Mouse (Mus musculus) bone marrow macrophage, adult 2 months (primary cell): Measurements from ENCODE around the gene Phlda1. TPM values are rescaled to one million over a fixed set of nuclear protein-coding genes. Genes with fewer than 3 reads are reported as not detected.
"Not testable (repeated sequence)": the region's sequence is repeated elsewhere in the genome, so short reads cannot be mapped to it uniquely, and the experiment has no call there.

Experiments
- H3K27ac ChIP-seq: 2 replicates; pipeline ENCODE4 v1.5.1; 2012; ENCODE audit warnings: low read depth, low read length; ENCODE audit not compliant: insufficient read depth
- H3K4me1 ChIP-seq: 2 replicates; pipeline ENCODE4 v1.6.1; 2012; ENCODE audit warnings: low read length; ENCODE audit not compliant: control insufficient read depth, insufficient read depth
- H3K4me3 ChIP-seq: 2 replicates; pipeline ENCODE4 v1.5.1; 2012; ENCODE audit warnings: mild to moderate bottlenecking, low read length, moderate library complexity; ENCODE audit not compliant: insufficient read depth
- CTCF ChIP-seq: IDR thresholded peaks from 2 replicates; pipeline ENCODE4 v1.5.1; 2012; ENCODE audit warnings: low read depth, mild to moderate bottlenecking, low read length, moderate library complexity
- POLR2A ChIP-seq: IDR thresholded peaks from 2 replicates; pipeline ENCODE4 v1.6.1; 2012; ENCODE audit warnings: mild to moderate bottlenecking, low read depth, low read length, borderline replicate concordance
- polyA plus RNA-seq: library from polyadenylated mRNA; stranded (reverse); fragments of >200 nt; gene quantifications from 2 replicates; pipeline ENCODE4 v1.2.4, GENCODE M21; 2012; ENCODE audit not compliant: missing spikeins, insufficient read depth, insufficient read length

The Phlda1 gene
- polyA plus RNA-seq, 1 experiment: 0.47 TPM

GRCm38 (mm10) chr10:111473511-111474371 is 32.3 kb upstream of the Phlda1 start:
- no peak for TF ChIP-seq CTCF
- no peak for TF ChIP-seq POLR2A
- peaks cover 23% of the 10 kb centered on the region for H3K4me1 ChIP-seq
- H3K4me3 ChIP-seq: peak overlapping the region; percentile 96
- H3K27ac ChIP-seq: peak overlapping the region; percentile 66

- Histone ChIP-seq H3K4me3 (no peak overlapping the region), H3K27ac (no peak overlapping the region), H3K4me1 (peaks cover 19% of the 10 kb centered on the region)
- no peak for TF ChIP-seq POLR2A
- no peak for TF ChIP-seq CTCF
Measured at GRCm38 (mm10) chr10:111476301-111476700, 29.8 kb upstream of the Phlda1 start.

GRCm38 (mm10) chr10:111476989-111477510 is 29.0 kb upstream of the Phlda1 start:
- TF ChIP-seq CTCF: no peak
- TF ChIP-seq POLR2A: no peak
- Histone ChIP-seq H3K4me1 (peaks cover 18% of the 10 kb centered on the region), H3K27ac (no peak overlapping the region), H3K4me3 (no peak overlapping the region)

GRCm38 (mm10) chr10:111479599-111479998 is 26.5 kb upstream of the Phlda1 start:
- H3K4me1 ChIP-seq: peaks cover 15% of the 10 kb centered on the region
- H3K27ac ChIP-seq: no peak overlapping the region
- TF ChIP-seq POLR2A (no peak), CTCF (no peak)
- no peak overlapping the region for H3K4me3 ChIP-seq

- TF ChIP-seq POLR2A (no peak), CTCF (no peak)
- Histone ChIP-seq H3K4me1 (peaks cover 2% of the 10 kb centered on the region; the same call in 1 of the 2 replicates), H3K27ac (no peak overlapping the region), H3K4me3 (no peak overlapping the region)
Measured at GRCm38 (mm10) chr10:111482654-111483053, 23.4 kb upstream of the Phlda1 start.

- H3K4me1 ChIP-seq: peaks cover 2% of the 10 kb centered on the region; the same call in 1 of the 2 replicates
- H3K27ac ChIP-seq: no peak overlapping the region
- TF ChIP-seq CTCF: no peak
- TF ChIP-seq POLR2A: no peak
- no peak overlapping the region for H3K4me3 ChIP-seq
Measured at GRCm38 (mm10) chr10:111484079-111484478, 22.0 kb upstream of the Phlda1 start.

GRCm38 (mm10) chr10:111488793-111489192 is 17.3 kb upstream of the Phlda1 start:
- H3K4me1 ChIP-seq: no peaks in the 10 kb centered on the region
- no peak overlapping the region for H3K27ac ChIP-seq
- no peak overlapping the region for H3K4me3 ChIP-seq
- TF ChIP-seq CTCF (no peak), POLR2A (no peak)

- H3K4me3 ChIP-seq, H3K4me1 ChIP-seq, H3K27ac ChIP-seq: not testable (repeated sequence)
Measured at GRCm38 (mm10) chr10:111490079-111490478, 16.0 kb upstream of the Phlda1 start.

GRCm38 (mm10) chr10:111495888-111496287 is 10.2 kb upstream of the Phlda1 start:
- no peak for TF ChIP-seq CTCF
- no peak for TF ChIP-seq POLR2A
- no peak overlapping the region for H3K27ac ChIP-seq
- peaks cover under 1% of the 10 kb centered on the region; the same call in 1 of the 2 replicates for H3K4me1 ChIP-seq
- no peak overlapping the region for H3K4me3 ChIP-seq

GRCm38 (mm10) chr10:111499892-111500291 is 6.2 kb upstream of the Phlda1 start:
- TF ChIP-seq CTCF (no peak), POLR2A (no peak)
- Histone ChIP-seq H3K4me1 (peaks cover 2% of the 10 kb centered on the region; the same call in 1 of the 2 replicates), H3K27ac (no peak overlapping the region), H3K4me3 (no peak overlapping the region)
